Mouse (Mus musculus) MEL (cell line): ENCODE data around the gene Klf13. TPM values are rescaled to one million over a fixed set of nuclear protein-coding genes. Genes with fewer than 3 reads are reported as not detected.

Experiments used
- DNase-seq: peaks from one replicate; pipeline ENCODE4 v3.0.0; 2011; ENCODE audit warnings: low read depth, low spot score
- H3K27ac ChIP-seq: 2 replicates; pipeline ENCODE4 v1.5.1; 2012; ENCODE audit warnings: low read depth, mild to moderate bottlenecking, control low read depth, low read length, moderate library complexity; ENCODE audit not compliant: control insufficient read depth
- H3K27me3 ChIP-seq, 2 experiments: fragments of 150-350 bp in 1 of 2; sonication (generic) in 1 of 2; 2 replicates each; pipeline ENCODE4 v1.6.1; 2012; ENCODE audit warnings: low read length in 2 of 2, mild to moderate bottlenecking in 2 of 2, improper control_type of control experiment in 1 of 2, moderate library complexity in 1 of 2; ENCODE audit not compliant: insufficient read depth in 2 of 2, control insufficient read depth in 1 of 2
- H3K36me3 ChIP-seq, 2 experiments: 2 replicates each; pipeline ENCODE4 v1.6.1; 2012 to 2014; ENCODE audit warnings: low read length in 2 of 2, improper control_type of control experiment in 1 of 2, inconsistent platforms in 1 of 2, mild to moderate bottlenecking in 1 of 2; ENCODE audit not compliant: insufficient read depth in 2 of 2, control insufficient read depth in 1 of 2
- H3K4me1 ChIP-seq, 2 experiments: fragments of 150-350 bp in 1 of 2; sonication (generic) in 1 of 2; 2 replicates each; pipeline ENCODE4 v1.6.1; 2012; ENCODE audit warnings: low read length in 2 of 2, improper control_type of control experiment in 1 of 2, mild to moderate bottlenecking in 1 of 2; ENCODE audit not compliant: insufficient read depth in 2 of 2, control insufficient read depth in 1 of 2
- H3K4me3 ChIP-seq, 2 experiments: fragments of 150-350 bp in 1 of 2; sonication (generic) in 1 of 2; 2 replicates each; pipeline ENCODE4 v1.5.1; 2012; ENCODE audit warnings: low read depth in 2 of 2, low read length in 2 of 2, mild to moderate bottlenecking in 2 of 2, moderate library complexity in 2 of 2, control low read depth in 1 of 2, improper control_type of control experiment in 1 of 2; ENCODE audit not compliant: control insufficient read depth in 1 of 2, insufficient read depth in 1 of 2
- H3K79me2 ChIP-seq: 2 replicates; pipeline ENCODE4 v1.6.1; 2012; ENCODE audit warnings: mild to moderate bottlenecking, low read length, moderate library complexity; ENCODE audit not compliant: control insufficient read depth, poor library complexity, insufficient read depth
- H3K9ac ChIP-seq: 2 replicates; pipeline ENCODE4 v1.6.1; 2012; ENCODE audit warnings: low read depth, mild to moderate bottlenecking, control low read depth, low read length, moderate library complexity; ENCODE audit not compliant: control insufficient read depth, poor library complexity, severe bottlenecking
- H3K9me3 ChIP-seq: fragments of 150-350 bp; sonication (generic); replicated peaks from 2 replicates; pipeline ENCODE4 v1.6.1; 2012; ENCODE audit warnings: mild to moderate bottlenecking, low read length, improper control_type of control experiment, moderate library complexity; ENCODE audit not compliant: insufficient read depth
- CHD1 ChIP-seq: IDR thresholded peaks from 2 replicates; pipeline ENCODE4 v1.6.1; 2012; ENCODE audit warnings: low read depth, mild to moderate bottlenecking, inconsistent platforms, low read length, improper control_type of control experiment
- CHD2 ChIP-seq: IDR thresholded peaks from 2 replicates; pipeline ENCODE4 v1.6.1; 2011; ENCODE audit warnings: low read length, improper control_type of control experiment
- CTCF ChIP-seq, 3 experiments: IDR thresholded peaks in 2 of 3; conservative IDR thresholded peaks in 1 of 3; 2 replicates each; pipeline ENCODE4 v1.5.1; 2011 to 2012; ENCODE audit warnings: low read length in 3 of 3, low read depth in 2 of 3, mild to moderate bottlenecking in 2 of 3, improper control_type of control experiment in 1 of 3, inconsistent platforms in 1 of 3, mixed read lengths in 1 of 3, moderate library complexity in 1 of 3; ENCODE audit not compliant: control insufficient read depth in 1 of 3, insufficient read depth in 1 of 3, poor library complexity in 1 of 3, severe bottlenecking in 1 of 3
- E2F4 ChIP-seq: IDR thresholded peaks from 2 replicates; pipeline ENCODE4 v1.6.1; 2011; ENCODE audit warnings: low read depth, low read length, improper control_type of control experiment, borderline replicate concordance
- ELF1 ChIP-seq: IDR thresholded peaks from 2 replicates; pipeline ENCODE4 v1.6.1; 2014; ENCODE audit warnings: low read depth, mild to moderate bottlenecking, inconsistent platforms, low read length, improper control_type of control experiment, moderate library complexity
- EP300 ChIP-seq, 2 experiments: IDR thresholded peaks; 2 replicates each; pipeline ENCODE4 v1.6.1; 2011; ENCODE audit warnings: improper control_type of control experiment in 2 of 2, low read length in 2 of 2, low read depth in 1 of 2, mild to moderate bottlenecking in 1 of 2
- GABPA ChIP-seq: IDR thresholded peaks from 2 replicates; pipeline ENCODE4 v1.6.1; 2012; ENCODE audit warnings: low read depth, mild to moderate bottlenecking, inconsistent platforms, low read length, improper control_type of control experiment, moderate library complexity
- GATA1 ChIP-seq: IDR thresholded peaks from 2 replicates; pipeline ENCODE4 v1.6.1; 2011; ENCODE audit warnings: low read depth, low read length, improper control_type of control experiment
- KAT2A ChIP-seq: conservative IDR thresholded peaks from 2 replicates; pipeline ENCODE4 v1.6.1; 2012; ENCODE audit warnings: low read depth, low read length, improper control_type of control experiment, inconsistent platforms
- MAX ChIP-seq: IDR thresholded peaks from 2 replicates; pipeline ENCODE4 v1.6.1; 2011; ENCODE audit warnings: low read length, improper control_type of control experiment
- MEF2A ChIP-seq: IDR thresholded peaks from 2 replicates; pipeline ENCODE4 v1.6.1; 2014; ENCODE audit warnings: low read depth, mild to moderate bottlenecking, inconsistent platforms, low read length, improper control_type of control experiment; ENCODE audit not compliant: poor library complexity, insufficient replicate concordance, severe bottlenecking; ENCODE audit errors: extremely low read depth
- MYB ChIP-seq: IDR thresholded peaks from 2 replicates; pipeline ENCODE4 v1.6.1; 2011; ENCODE audit warnings: mild to moderate bottlenecking, low read depth, low read length, improper control_type of control experiment
- NELFE ChIP-seq: IDR thresholded peaks from 2 replicates; pipeline ENCODE4 v1.6.1; 2011; ENCODE audit warnings: low read depth, low read length, improper control_type of control experiment
- NRF1 ChIP-seq: IDR thresholded peaks from 2 replicates; pipeline ENCODE4 v1.6.1; 2014; ENCODE audit warnings: low read depth, mild to moderate bottlenecking, inconsistent platforms, low read length, improper control_type of control experiment, moderate library complexity; ENCODE audit not compliant: poor library complexity, insufficient read depth, severe bottlenecking
- POLR2AphosphoS2 ChIP-seq: IDR thresholded peaks from 2 replicates; pipeline ENCODE4 v1.6.1; 2011; ENCODE audit warnings: low read length, improper control_type of control experiment
- POLR2AphosphoS5 ChIP-seq: IDR thresholded peaks from 2 replicates; pipeline ENCODE4 v1.6.1; 2012; ENCODE audit warnings: low read depth, borderline replicate concordance, mild to moderate bottlenecking, inconsistent platforms, low read length, moderate library complexity, mixed read lengths
- SIN3A ChIP-seq: IDR thresholded peaks from 2 replicates; pipeline ENCODE4 v1.6.1; 2012; ENCODE audit warnings: low read length, improper control_type of control experiment, inconsistent platforms
- SMC3 ChIP-seq: IDR thresholded peaks from 2 replicates; pipeline ENCODE4 v1.6.1; 2011; ENCODE audit warnings: low read depth, low read length, improper control_type of control experiment
- TAL1 ChIP-seq: IDR thresholded peaks from 2 replicates; pipeline ENCODE4 v1.6.1; 2012; ENCODE audit warnings: mild to moderate bottlenecking, inconsistent platforms, low read length, moderate library complexity, mixed read lengths
- TCF12 ChIP-seq: IDR thresholded peaks from 2 replicates; pipeline ENCODE4 v1.6.1; 2014; ENCODE audit warnings: low read depth, mild to moderate bottlenecking, inconsistent platforms, low read length, improper control_type of control experiment, moderate library complexity
- USF1 ChIP-seq: IDR thresholded peaks from 2 replicates; pipeline ENCODE4 v1.6.1; 2014; ENCODE audit warnings: low read depth, mild to moderate bottlenecking, inconsistent platforms, low read length, improper control_type of control experiment, moderate library complexity
- USF2 ChIP-seq, 2 experiments: IDR thresholded peaks; 2 replicates each; pipeline ENCODE4 v1.6.1; 2011 to 2012; ENCODE audit warnings: improper control_type of control experiment in 2 of 2, low read length in 2 of 2, borderline replicate concordance in 1 of 2, inconsistent platforms in 1 of 2, low read depth in 1 of 2, mild to moderate bottlenecking in 1 of 2; ENCODE audit not compliant: insufficient read depth in 1 of 2
- ZC3H11A ChIP-seq: IDR thresholded peaks from 2 replicates; pipeline ENCODE4 v1.6.1; 2012; ENCODE audit warnings: low read depth, mild to moderate bottlenecking, inconsistent platforms, low read length, improper control_type of control experiment
- ZKSCAN1 ChIP-seq: IDR thresholded peaks from 2 replicates; pipeline ENCODE4 v1.6.1; 2012; ENCODE audit warnings: low read depth, mild to moderate bottlenecking, inconsistent platforms, low read length, improper control_type of control experiment, moderate library complexity
- ZNF384 ChIP-seq: IDR thresholded peaks from 2 replicates; pipeline ENCODE4 v1.6.1; 2012; ENCODE audit warnings: low read depth, mild to moderate bottlenecking, inconsistent platforms, low read length, improper control_type of control experiment
- polyA plus RNA-seq, 2 experiments: library from polyadenylated mRNA; stranded (reverse) in 1 of 2; unstranded in 1 of 2; fragments of >175 nt in 1 of 2; fragments of >200 nt in 1 of 2; gene quantifications; 2 replicates each; pipeline versions ENCODE4 v1.2.1 to v1.2.4; 2012; ENCODE audit warnings: low replicate concordance in 2 of 2, low read depth in 1 of 2; ENCODE audit not compliant: insufficient read length in 2 of 2, insufficient read depth in 1 of 2, missing spikeins in 1 of 2
- total RNA-seq: library from RNA; depleted of rRNA; stranded (reverse); fragments of 300-350 nt; gene quantifications from 2 replicates; pipeline ENCODE4 v1.2.3, GENCODE M21; 2012

The Klf13 gene
- total and polyA plus RNA-seq, 3 experiments, result 21.6 to 118 (median 26.9) TPM

GRCm38 (mm10) chr7:63924151-63924550, 14.6 kb downstream of the Klf13 start:
- H3K79me2 ChIP-seq, result peaks cover 75% of the 10 kb centered on the region
- peaks cover 64 to 72% of the 10 kb centered on the region in 2 experiments for H3K4me1 ChIP-seq
- H3K36me3 ChIP-seq, result peaks cover 7 to 68% of the 10 kb centered on the region in 2 experiments
- H3K9me3 ChIP-seq, result no peaks in the 10 kb centered on the region
- H3K27ac ChIP-seq, result no peak overlapping the region
- DNase-seq, result no peak
- H3K9ac ChIP-seq, result no peak overlapping the region
- no peaks in the 10 kb centered on the region for H3K27me3 ChIP-seq
- H3K4me3 ChIP-seq, result no peak overlapping the region
- TF ChIP-seq GATA1, result no peak
- TF ChIP-seq TAL1, result no peak
- TF ChIP-seq ZKSCAN1, result no peak
- no peak for TF ChIP-seq E2F4
- no peak for TF ChIP-seq USF2 (IDR thresholded peaks at IDR 0.05; ENCODE audit: borderline replicate concordance in 1 of 2, insufficient read depth in 1 of 2, low read depth in 1 of 2, low read length in 2 of 2)
- no peak for TF ChIP-seq NRF1
- TF ChIP-seq ZNF384, result no peak
- TF ChIP-seq, all 39 proteins: peak for 0

- Histone ChIP-seq H3K4me3 (no peak overlapping the region), H3K27ac (peak overlapping the region; percentile 97), H3K27me3 (no peaks in the 10 kb centered on the region), H3K4me1 (peaks cover 60 to 71% of the 10 kb centered on the region in 2 experiments), H3K36me3 (peaks cover 7 to 63% of the 10 kb centered on the region in 2 experiments), H3K9ac (no peak overlapping the region), H3K79me2 (peaks cover 69% of the 10 kb centered on the region), H3K9me3 (no peaks in the 10 kb centered on the region)
- TF ChIP-seq E2F4 (no peak), CTCF (IDR thresholded peaks at IDR 0.05 in 2 of 3, conservative IDR thresholded peaks at IDR 0.05 in 1 of 3; ENCODE audit: control insufficient read depth in 1 of 3, insufficient read depth in 1 of 3, low read depth in 2 of 3, low read length in 3 of 3, poor library complexity in 1 of 3, severe bottlenecking in 1 of 3) (peak in 2 of 3 experiments; percentile 9 to 35; a peak in 2 of 6 replicates), GATA1 (no peak), MYB (no peak), SMC3 (peak; percentile 11; the same call in 1 of the 2 replicates), POLR2AphosphoS5 (no peak)
- DNase-seq, result no peak
Observed at GRCm38 (mm10) chr7:63922975-63923374, 15.7 kb downstream of the Klf13 start.

- Histone ChIP-seq H3K27me3 (no peaks in the 10 kb centered on the region), H3K9me3 (no peaks in the 10 kb centered on the region), H3K79me2 (peaks cover 65% of the 10 kb centered on the region), H3K27ac (peak overlapping the region; percentile 97), H3K9ac (peak overlapping the region; percentile 58), H3K4me1 (peaks cover 59 to 73% of the 10 kb centered on the region in 2 experiments), H3K4me3 (peak overlapping the region; percentile 16 to 27; a peak in 3 of 4 replicates), H3K36me3 (peaks cover 7 to 63% of the 10 kb centered on the region in 2 experiments)
- peak; percentile 80 for DNase-seq
- TF ChIP-seq USF1 (no peak), SIN3A (peak; percentile 81), SMC3 (no peak; the same call in 1 of the 2 replicates), CHD2 (no peak), MAX (no peak), EP300 (IDR thresholded peaks at IDR 0.05; ENCODE audit: low read depth in 1 of 2, low read length in 2 of 2) (peak; percentile 96 to 98), KAT2A (no peak), ELF1 (no peak), CHD1 (no peak), TCF12 (peak; percentile 97), NRF1 (no peak), POLR2AphosphoS2 (no peak), ZC3H11A (no peak), E2F4 (no peak), NELFE (no peak), MEF2A (0 out of 2 replicates have a peak, but pooled peaks have one; percentile 13), GABPA (no peak), ZKSCAN1 (no peak)
Observed at GRCm38 (mm10) chr7:63922571-63922970, 16.1 kb downstream of the Klf13 start.
